Mouse (Mus musculus) intestine, postnatal 0 days (tissue): ENCODE measurements around the gene Hcls1. TPM values are rescaled to one million over a fixed set of nuclear protein-coding genes. Genes with fewer than 3 reads are reported as not detected.

ENCODE experiments used
- ATAC-seq: fragments of 200-750 bp; cut with Nextera tagmentation; 2 replicates; pipeline ENCODE4 v1.8.0; 2017; ENCODE audit warnings: mild to moderate bottlenecking, moderate TSS enrichment, moderate library complexity
- H3K27ac ChIP-seq: fragments of 300-500 bp; sonication (generic); 2 replicates; pipeline ENCODE4 v1.5.1; 2014; ENCODE audit warnings: mild to moderate bottlenecking, low read depth, low read length, moderate library complexity
- H3K27me3 ChIP-seq: fragments of 300-500 bp; sonication (generic); replicated peaks from 2 replicates; pipeline ENCODE4 v1.6.1; 2014; ENCODE audit warnings: low read length, mixed read lengths; ENCODE audit not compliant: control insufficient read depth, insufficient read depth
- H3K36me3 ChIP-seq: fragments of 300-500 bp; sonication (generic); 2 replicates; pipeline ENCODE4 v1.6.1; 2014; ENCODE audit warnings: mild to moderate bottlenecking, moderate library complexity; ENCODE audit not compliant: control insufficient read depth, insufficient read depth
- H3K4me1 ChIP-seq: fragments of 300-500 bp; sonication (generic); replicated peaks from 2 replicates; pipeline ENCODE4 v1.6.1; 2014; ENCODE audit warnings: antibody characterized with exemption, low read length, mixed read lengths; ENCODE audit not compliant: control insufficient read depth, insufficient read depth
- H3K4me2 ChIP-seq: fragments of 300-500 bp; sonication (generic); replicated peaks from 2 replicates; pipeline ENCODE4 v1.6.1; 2014; ENCODE audit warnings: low read depth, mild to moderate bottlenecking, moderate library complexity
- H3K4me3 ChIP-seq: fragments of 300-500 bp; sonication (generic); 2 replicates; pipeline ENCODE4 v1.5.1; 2014; ENCODE audit warnings: low read depth, low read length
- H3K9ac ChIP-seq: fragments of 300-500 bp; sonication (generic); 2 replicates; pipeline ENCODE4 v1.6.1; 2014; ENCODE audit warnings: mild to moderate bottlenecking, low read depth, low read length
- H3K9me3 ChIP-seq: fragments of 300-500 bp; sonication (generic); 2 replicates; pipeline ENCODE4 v1.6.1; 2016; ENCODE audit warnings: mixed run types; ENCODE audit not compliant: control insufficient read depth
- CTCF ChIP-seq: sonication (generic); IDR thresholded peaks from 2 replicates; pipeline ENCODE4 v1.5.1; 2016; ENCODE audit warnings: low read depth, mild to moderate bottlenecking, control low read depth, antibody characterized with exemption, moderate library complexity
- WGBS: fragments of 180-500 bp; shearing (Covaris S2); extraction: QIAGEN DNeasy Blood & Tissue Kit; methylation state at CpG from one replicate; pipeline ENCODE4 v1.1.7; 2014; 5-methylcytosine and 5-hydroxymethylcytosine counted together
- polyA plus RNA-seq: library from polyadenylated mRNA; unstranded; fragments of >200 nt; fragmentation: Nextera tagmentation; extraction: Ambion mirVana; gene quantifications from 2 replicates; pipeline ENCODE4 v1.2.1, GENCODE M21; 2015

Gene Hcls1
- polyA plus RNA-seq, 1 experiment from 2014 or later, result 16.1 TPM

GRCm38 (mm10) chr16:36921067-36921613 is 13.6 kb upstream of the Hcls1 start:
- H3K36me3 ChIP-seq, result peaks cover 83% of the 10 kb centered on the region
- no peak overlapping the region for H3K27ac ChIP-seq
- no peak overlapping the region for H3K4me3 ChIP-seq
- no peaks in the 10 kb centered on the region for H3K4me1 ChIP-seq
- no peak for TF ChIP-seq CTCF
- H3K9me3 ChIP-seq, result no peaks in the 10 kb centered on the region
- H3K27me3 ChIP-seq, result no peaks in the 10 kb centered on the region
- H3K4me2 ChIP-seq, result no peak overlapping the region
- 93% methylated on average over 8 of the region's 8 CpGs for WGBS
- ATAC-seq, result no peak
- H3K9ac ChIP-seq, result no peak overlapping the region

GRCm38 (mm10) chr16:36921980-36922379 is 12.8 kb upstream of the Hcls1 start:
- Histone ChIP-seq H3K4me3 (no peak overlapping the region), H3K27me3 (no peaks in the 10 kb centered on the region), H3K36me3 (peaks cover 85% of the 10 kb centered on the region), H3K4me2 (no peak overlapping the region), H3K9ac (no peak overlapping the region), H3K4me1 (no peaks in the 10 kb centered on the region), H3K27ac (no peak overlapping the region), H3K9me3 (no peaks in the 10 kb centered on the region)
- 88% methylated on average over 6 of the region's 6 CpGs for WGBS
- no peak for TF ChIP-seq CTCF
- ATAC-seq, result no peak

- peaks cover 88% of the 10 kb centered on the region for H3K36me3 ChIP-seq
- no peak overlapping the region for H3K27ac ChIP-seq
- WGBS, result 93% methylated on average over 8 of the region's 8 CpGs
- no peaks in the 10 kb centered on the region for H3K27me3 ChIP-seq
- no peak overlapping the region for H3K4me2 ChIP-seq
- H3K9me3 ChIP-seq, result no peaks in the 10 kb centered on the region
- H3K4me1 ChIP-seq, result no peaks in the 10 kb centered on the region
- no peak for TF ChIP-seq CTCF
- ATAC-seq, result no peak
- no peak overlapping the region for H3K9ac ChIP-seq
- no peak overlapping the region for H3K4me3 ChIP-seq
These were observed 10.5 kb upstream of the Hcls1 start for GRCm38 (mm10) chr16:36924312-36924711.

GRCm38 (mm10) chr16:36925351-36925750 is 9.4 kb upstream of the Hcls1 start:
- no peaks in the 10 kb centered on the region for H3K9me3 ChIP-seq
- no peak overlapping the region for H3K27ac ChIP-seq
- WGBS, result 87% methylated on average over 6 of the region's 6 CpGs
- no peak for ATAC-seq
- no peak for TF ChIP-seq CTCF
- peaks cover 89% of the 10 kb centered on the region for H3K36me3 ChIP-seq
- H3K9ac ChIP-seq, result no peak overlapping the region
- H3K27me3 ChIP-seq, result no peaks in the 10 kb centered on the region
- no peak overlapping the region for H3K4me3 ChIP-seq
- no peaks in the 10 kb centered on the region for H3K4me1 ChIP-seq
- no peak overlapping the region for H3K4me2 ChIP-seq

GRCm38 (mm10) chr16:36925797-36926196 is 9.0 kb upstream of the Hcls1 start:
- 67% methylated on average over 6 of the region's 6 CpGs for WGBS
- TF ChIP-seq CTCF, result no peak

GRCm38 (mm10) chr16:36926514-36927447 is 8.0 kb upstream of the Hcls1 start:
- no peak for TF ChIP-seq CTCF
- ATAC-seq, result no peak
- H3K4me2 ChIP-seq, result no peak overlapping the region
- WGBS, result 89% methylated on average over 10 of the region's 10 CpGs
- no peaks in the 10 kb centered on the region for H3K4me1 ChIP-seq
- H3K27ac ChIP-seq, result no peak overlapping the region
- no peak overlapping the region for H3K9ac ChIP-seq
- no peak overlapping the region for H3K4me3 ChIP-seq
- no peaks in the 10 kb centered on the region for H3K27me3 ChIP-seq
- H3K9me3 ChIP-seq, result no peaks in the 10 kb centered on the region
- peaks cover 92% of the 10 kb centered on the region for H3K36me3 ChIP-seq

More at GRCm38 (mm10) chr16:36925797-36926196, 9.0 kb upstream of the Hcls1 start:
- no peaks in the 10 kb centered on the region for H3K27me3 ChIP-seq
- no peak overlapping the region for H3K27ac ChIP-seq
- H3K9me3 ChIP-seq, result no peaks in the 10 kb centered on the region
- ATAC-seq, result no peak
- H3K4me3 ChIP-seq, result no peak overlapping the region
- peaks cover 89% of the 10 kb centered on the region for H3K36me3 ChIP-seq
- H3K4me2 ChIP-seq, result no peak overlapping the region
- no peak overlapping the region for H3K9ac ChIP-seq
- no peaks in the 10 kb centered on the region for H3K4me1 ChIP-seq
